Mouse (Mus musculus): ENCODE measurements around the gene Ccr6. TPM values are rescaled to one million over a fixed set of nuclear protein-coding genes. Genes with fewer than 3 reads are reported as not detected.
"Not testable (repeated sequence)": the region's sequence is repeated elsewhere in the genome, so short reads cannot be mapped to it uniquely, and the experiment has no call there.

Ccr6 gene
- polyA plus RNA-seq, 1 experiment from 2014 or later: 0.17 TPM

DNA sequence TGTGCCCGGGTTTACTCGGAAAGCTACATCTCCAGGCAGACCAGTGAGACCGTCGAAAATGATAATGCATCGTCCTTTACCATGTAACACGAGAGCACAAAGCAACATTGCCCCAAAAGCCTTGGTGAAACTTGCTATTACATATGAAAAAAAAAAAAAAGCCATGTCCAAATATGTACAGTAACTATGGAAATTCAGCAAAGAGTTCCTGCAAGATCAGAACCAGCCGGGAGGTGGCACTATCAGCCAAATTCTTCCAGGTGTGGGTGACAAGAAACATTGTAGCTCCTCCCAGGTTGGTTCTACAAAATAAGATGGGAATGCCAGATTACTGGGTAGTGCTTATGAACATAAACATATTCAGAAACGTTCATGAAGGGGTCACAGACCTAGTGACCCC, 21.1 kb downstream of the Ccr6 start:
- H3K4me2 ChIP-seq (replicated peaks; ENCODE audit: low read depth): no peak overlapping the region
- DNase-seq (ENCODE audit: low spot score) (peak; percentile 68), ATAC-seq (ENCODE audit: low FRiP score, low TSS enrichment) (no peak)
- H3K9ac ChIP-seq (ENCODE audit: low read length): no peak overlapping the region
- H3K4me3 ChIP-seq (ENCODE audit: low read depth, low read length): no peak overlapping the region
- H3K4me1 ChIP-seq (replicated peaks; ENCODE audit: control insufficient read depth, insufficient read depth): no peaks in the 10 kb centered on the region
- no peak overlapping the region for H3K27ac ChIP-seq (replicated peaks)
- H3K9me3 ChIP-seq (ENCODE audit: control insufficient read depth, low read length): no peaks in the 10 kb centered on the region
- no peaks in the 10 kb centered on the region for H3K36me3 ChIP-seq (ENCODE audit: control insufficient read depth, insufficient read depth, low read length)
- H3K27me3 ChIP-seq (ENCODE audit: control insufficient read depth, insufficient read depth, low read length): no peaks in the 10 kb centered on the region
- TF ChIP-seq CTCF (IDR thresholded peaks at IDR 0.05; ENCODE audit: low read depth): peak; percentile 62
- no peak for TF ChIP-seq EP300 (optimal IDR thresholded peaks at IDR 0.05)
- 72% methylated on average over 8 of the region's 8 CpGs for WGBS

- H3K4me1 ChIP-seq (replicated peaks; ENCODE audit: control insufficient read depth, insufficient read depth); H3K27me3 ChIP-seq (ENCODE audit: control insufficient read depth, insufficient read depth, low read length); H3K36me3 ChIP-seq (ENCODE audit: control insufficient read depth, insufficient read depth, low read length); H3K9ac ChIP-seq (ENCODE audit: low read length); H3K27ac ChIP-seq (replicated peaks); H3K9me3 ChIP-seq (ENCODE audit: control insufficient read depth, low read length); H3K4me3 ChIP-seq (ENCODE audit: low read depth, low read length); H3K4me2 ChIP-seq (replicated peaks; ENCODE audit: low read depth): not testable (repeated sequence)
- ATAC-seq (ENCODE audit: low FRiP score, low TSS enrichment) (peak; percentile 56; the same call in 1 of the 2 replicates), DNase-seq (ENCODE audit: low spot score) (peak; percentile 43)
- TF ChIP-seq CTCF (IDR thresholded peaks at IDR 0.05; ENCODE audit: low read depth): peak; percentile 87
- WGBS: 12% methylated on average over 7 of the region's 7 CpGs
These were observed 28.8 kb downstream of the Ccr6 start for GRCm38 (mm10) chr17:8264638-8265037.

DNA sequence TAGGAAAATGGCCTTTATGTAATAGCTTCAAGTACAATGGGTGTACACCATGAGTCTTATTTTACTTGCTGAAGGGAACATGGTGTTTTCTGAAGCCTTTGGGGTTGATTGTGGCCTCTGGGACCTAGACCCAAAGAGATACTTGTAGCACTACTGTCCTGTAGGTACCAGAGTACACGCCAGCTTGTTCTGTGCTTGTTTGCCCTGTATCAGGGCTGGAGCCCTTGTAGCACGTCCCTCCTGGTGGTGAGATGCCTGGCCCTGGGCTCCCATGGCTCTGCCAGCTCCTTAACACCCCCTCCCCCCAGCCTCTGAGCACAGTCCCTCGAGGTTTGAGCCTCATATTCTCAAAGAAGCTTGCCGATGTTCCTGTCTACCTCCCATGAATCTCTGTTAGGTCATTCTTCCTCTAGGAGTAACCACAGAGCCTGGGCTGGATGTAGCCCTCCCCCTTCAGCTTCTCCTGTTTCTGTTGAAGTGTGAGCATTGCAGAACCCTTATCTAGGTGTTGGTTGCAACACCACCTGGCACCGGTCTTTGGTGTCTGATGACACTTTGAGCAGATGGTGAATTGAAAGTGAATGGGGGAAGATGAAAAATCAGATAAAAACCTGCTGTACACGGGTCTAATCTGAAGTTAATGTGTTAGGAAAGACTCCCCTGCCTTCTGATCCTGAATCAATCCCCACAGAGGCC, 36.4 kb downstream of the Ccr6 start:
- DNase-seq (ENCODE audit: low spot score) (no peak), ATAC-seq (ENCODE audit: low FRiP score, low TSS enrichment) (no peak; the same call in 1 of the 2 replicates)
- TF ChIP-seq CTCF (IDR thresholded peaks at IDR 0.05; ENCODE audit: low read depth) (no peak), EP300 (optimal IDR thresholded peaks at IDR 0.05) (no peak)
- no peaks in the 10 kb centered on the region for H3K36me3 ChIP-seq (ENCODE audit: control insufficient read depth, insufficient read depth, low read length)
- H3K4me3 ChIP-seq (ENCODE audit: low read depth, low read length): no peak overlapping the region
- H3K4me2 ChIP-seq (replicated peaks; ENCODE audit: low read depth): no peak overlapping the region
- H3K9ac ChIP-seq (ENCODE audit: low read length): no peak overlapping the region
- H3K9me3 ChIP-seq (ENCODE audit: control insufficient read depth, low read length): no peaks in the 10 kb centered on the region
- H3K27ac ChIP-seq (replicated peaks): no peak overlapping the region
- no peaks in the 10 kb centered on the region for H3K27me3 ChIP-seq (ENCODE audit: control insufficient read depth, insufficient read depth, low read length)
- WGBS: 35% methylated on average over 6 of the region's 6 CpGs
- H3K4me1 ChIP-seq (replicated peaks; ENCODE audit: control insufficient read depth, insufficient read depth): no peaks in the 10 kb centered on the region

DNA sequence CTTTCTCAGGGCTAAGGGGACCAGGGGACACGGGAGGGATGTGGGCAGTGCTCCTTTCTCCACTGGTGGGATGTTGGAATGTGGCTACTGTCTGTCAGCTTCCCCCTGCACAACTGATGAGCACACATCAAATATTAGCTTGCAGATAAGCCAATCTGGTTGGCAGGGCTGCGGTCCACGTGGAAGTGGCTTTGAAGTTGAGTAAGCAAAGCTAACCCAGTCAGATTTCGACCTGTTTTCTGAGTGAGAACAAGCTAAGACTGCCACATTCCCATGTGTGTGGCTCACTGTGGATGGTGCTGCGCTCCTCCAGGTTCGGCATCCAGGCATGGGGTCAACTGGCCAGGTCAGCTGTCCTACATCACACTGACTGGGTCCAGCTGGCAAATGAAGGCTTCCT, 37.1 kb downstream of the Ccr6 start:
- ATAC-seq (ENCODE audit: low FRiP score, low TSS enrichment): peak; percentile 57; the same call in 1 of the 2 replicates
- Histone ChIP-seq H3K4me2 (replicated peaks; ENCODE audit: low read depth) (no peak overlapping the region), H3K27ac (replicated peaks) (no peak overlapping the region), H3K9ac (ENCODE audit: low read length) (no peak overlapping the region), H3K4me1 (replicated peaks; ENCODE audit: control insufficient read depth, insufficient read depth) (no peaks in the 10 kb centered on the region), H3K27me3 (ENCODE audit: control insufficient read depth, insufficient read depth, low read length) (no peaks in the 10 kb centered on the region), H3K4me3 (ENCODE audit: low read depth, low read length) (no peak overlapping the region), H3K36me3 (ENCODE audit: control insufficient read depth, insufficient read depth, low read length) (no peaks in the 10 kb centered on the region), H3K9me3 (ENCODE audit: control insufficient read depth, low read length) (no peaks in the 10 kb centered on the region)
- DNase-seq (ENCODE audit: low spot score): no peak
- WGBS: 36% methylated on average over 6 of the region's 6 CpGs
- TF ChIP-seq EP300 (optimal IDR thresholded peaks at IDR 0.05) (no peak), CTCF (IDR thresholded peaks at IDR 0.05; ENCODE audit: low read depth) (no peak)

DNA sequence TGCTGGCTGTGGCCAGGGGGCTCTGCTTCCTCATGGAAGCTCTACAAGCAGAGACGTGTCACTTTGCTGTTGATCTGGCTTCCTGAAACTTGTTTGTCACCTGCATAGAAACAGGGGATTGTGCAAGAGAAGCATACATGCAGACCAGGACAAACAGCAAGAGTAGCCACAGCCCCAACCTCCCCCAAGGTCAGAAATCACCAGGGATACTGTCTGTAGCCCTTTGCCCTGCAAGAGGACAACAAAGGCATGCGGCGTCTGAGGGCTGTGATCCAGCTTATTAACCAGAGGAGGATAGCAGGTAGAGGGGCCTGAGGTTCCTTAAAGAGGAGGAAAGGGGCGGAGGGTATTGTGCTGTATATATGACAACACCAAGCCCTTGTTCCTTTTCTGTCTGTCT, 40.2 kb downstream of the Ccr6 start:
- no peak overlapping the region for H3K4me3 ChIP-seq (ENCODE audit: low read depth, low read length)
- ATAC-seq (ENCODE audit: low FRiP score, low TSS enrichment): no peak
- H3K4me2 ChIP-seq (replicated peaks; ENCODE audit: low read depth): no peak overlapping the region
- no peak for TF ChIP-seq EP300 (optimal IDR thresholded peaks at IDR 0.05)
- TF ChIP-seq CTCF (IDR thresholded peaks at IDR 0.05; ENCODE audit: low read depth): no peak
- no peak for DNase-seq (ENCODE audit: low spot score)
- no peaks in the 10 kb centered on the region for H3K4me1 ChIP-seq (replicated peaks; ENCODE audit: control insufficient read depth, insufficient read depth)
- no peaks in the 10 kb centered on the region for H3K36me3 ChIP-seq (ENCODE audit: control insufficient read depth, insufficient read depth, low read length)
- H3K9me3 ChIP-seq (ENCODE audit: control insufficient read depth, low read length): no peaks in the 10 kb centered on the region
- no peaks in the 10 kb centered on the region for H3K27me3 ChIP-seq (ENCODE audit: control insufficient read depth, insufficient read depth, low read length)
- H3K9ac ChIP-seq (ENCODE audit: low read length): no peak overlapping the region
- WGBS: 65% methylated on average over 4 of the region's 4 CpGs
- no peak overlapping the region for H3K27ac ChIP-seq (replicated peaks)

DNA sequence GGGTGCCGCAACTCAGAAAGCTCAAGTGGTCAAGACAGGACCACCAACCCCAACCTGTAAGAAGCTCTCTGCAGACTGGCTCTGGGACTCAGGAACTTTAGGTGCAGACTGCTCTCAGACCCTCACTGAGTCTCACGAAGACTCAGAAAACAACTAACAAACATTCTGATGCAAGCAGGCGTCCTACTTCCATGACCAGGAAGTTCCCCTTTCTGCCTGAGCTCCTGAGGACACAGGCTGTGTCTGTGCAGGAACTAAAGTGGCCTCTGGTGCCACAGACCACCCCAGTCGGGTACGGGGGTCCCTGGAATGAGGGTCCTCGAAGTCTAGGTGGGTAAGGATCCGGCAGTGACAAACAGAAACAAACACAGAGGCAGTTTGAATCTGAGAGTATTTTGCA, 40.8 kb downstream of the Ccr6 start:
- H3K4me1 ChIP-seq (replicated peaks; ENCODE audit: control insufficient read depth, insufficient read depth): no peaks in the 10 kb centered on the region
- H3K4me3 ChIP-seq (ENCODE audit: low read depth, low read length): no peak overlapping the region
- no peak overlapping the region for H3K27ac ChIP-seq (replicated peaks)
- H3K9me3 ChIP-seq (ENCODE audit: control insufficient read depth, low read length): no peaks in the 10 kb centered on the region
- DNase-seq (ENCODE audit: low spot score): no peak
- H3K27me3 ChIP-seq (ENCODE audit: control insufficient read depth, insufficient read depth, low read length): no peaks in the 10 kb centered on the region
- H3K4me2 ChIP-seq (replicated peaks; ENCODE audit: low read depth): no peak overlapping the region
- H3K9ac ChIP-seq (ENCODE audit: low read length): no peak overlapping the region
- TF ChIP-seq CTCF (IDR thresholded peaks at IDR 0.05; ENCODE audit: low read depth) (no peak), EP300 (optimal IDR thresholded peaks at IDR 0.05) (no peak)
- no peak for ATAC-seq (ENCODE audit: low FRiP score, low TSS enrichment)
- H3K36me3 ChIP-seq (ENCODE audit: control insufficient read depth, insufficient read depth, low read length): no peaks in the 10 kb centered on the region
- 71% methylated on average over 7 of the region's 7 CpGs for WGBS
